Mouse (Mus musculus) c-Kit-negative CD71-positive TER-119-positive erythroid progenitor cells, embryonic 14.5 days (primary cell): Measurements from ENCODE around the gene Olfr51.
A peak's percentile ranks its signal among the peaks of the same experiment; 100 is the strongest.
"Not testable (repeated sequence)": the region's sequence is repeated elsewhere in the genome, so short reads cannot be mapped to it uniquely, and the experiment has no call there.

Source experiments
- DNase-seq: peaks from one replicate; pipeline ENCODE4 v3.0.0-alpha.2; 2013; ENCODE audit warnings: low read depth, low spot score

Olfr51 gene

GRCm38 (mm10) chr11:51003296-51003695, at the start of gene Olfr51:
Gene Olfr51 (plus strand): TSS chr11:51003596.
- no peak for DNase-seq

GRCm38 (mm10) chr11:50953665-50954064, 49.7 kb upstream of the Olfr51 start, which contains the start of gene Prop1:
Gene Prop1 (minus strand): TSS chr11:50953765.
- DNase-seq: no peak

GRCm38 (mm10) chr11:50964886-50965285, 38.5 kb upstream of the Olfr51 start:
- DNase-seq: no peak

GRCm38 (mm10) chr11:50966230-50966629, 37.2 kb upstream of the Olfr51 start, which contains the start of gene Olfr1378:
Gene Olfr1378 (plus strand): TSS chr11:50966530.
- DNase-seq: no peak

- DNase-seq: no peak
Measured at GRCm38 (mm10) chr11:50977216-50977615, 26.2 kb upstream of the Olfr51 start.

- DNase-seq: no peak
Measured at GRCm38 (mm10) chr11:50981667-50982066, 21.7 kb upstream of the Olfr51 start, which contains the start of gene Olfr1377. Gene Olfr1377 (plus strand): TSS chr11:50981967.

- no peak for DNase-seq
Measured at GRCm38 (mm10) chr11:51011821-51012220, 8.4 kb downstream of the Olfr51 start.

- DNase-seq: no peak
Measured at GRCm38 (mm10) chr11:51013936-51014335, 10.5 kb downstream of the Olfr51 start, which contains the start of gene Olfr54. Gene Olfr54 (plus strand): TSS chr11:51014236.

GRCm38 (mm10) chr11:51016341-51016740, 12.9 kb downstream of the Olfr51 start:
- no peak for DNase-seq

- DNase-seq: not testable (repeated sequence)
Measured at GRCm38 (mm10) chr11:51026811-51027210, 23.4 kb downstream of the Olfr51 start.

GRCm38 (mm10) chr11:51029381-51029780, 26.0 kb downstream of the Olfr51 start:
- not testable (repeated sequence) for DNase-seq

- DNase-seq: no peak
Measured at GRCm38 (mm10) chr11:51030225-51030624, 26.8 kb downstream of the Olfr51 start.

- DNase-seq: peak; percentile 8
Measured at GRCm38 (mm10) chr11:51032851-51033250, 29.5 kb downstream of the Olfr51 start.

GRCm38 (mm10) chr11:51034141-51034540, 30.7 kb downstream of the Olfr51 start:
- not testable (repeated sequence) for DNase-seq

GRCm38 (mm10) chr11:51035951-51036350, 32.6 kb downstream of the Olfr51 start:
- DNase-seq: no peak

GRCm38 (mm10) chr11:51044776-51045175, 41.4 kb downstream of the Olfr51 start:
- not testable (repeated sequence) for DNase-seq

GRCm38 (mm10) chr11:51047809-51048208, 44.4 kb downstream of the Olfr51 start, which contains the start of gene Olfr1375:
Gene Olfr1375 (plus strand): TSS chr11:51048109.
- DNase-seq: not testable (repeated sequence)

GRCm38 (mm10) chr11:51051678-51052077, 48.3 kb downstream of the Olfr51 start:
- DNase-seq: no peak

- no peak for DNase-seq
Measured at GRCm38 (mm10) chr11:51053230-51053629, 49.8 kb downstream of the Olfr51 start.

GRCm38 (mm10) chr11:51059151-51059571, 55.8 kb downstream of the Olfr51 start, which contains the start of gene Zfp354a:
Gene Zfp354a (plus strand): TSS chr11:51059257.
- DNase-seq: no peak
